Comparison of ENCODE assay signal across 14 mouse cellular contexts in genomic region chr6:124820891-124821290, GRCm38 (mm10). TPM values are rescaled to one million over a fixed set of nuclear protein-coding genes. Genes with fewer than 3 reads are reported as not detected.
"Had no signal": no experiment of that assay in that cellular context is flagged by ENCODE, and none has a peak within 500 bp of the region (broad histone marks: within the 10 kb centered on the region; RNA-seq: fewer than 3 reads in every experiment).

No protein-coding gene starts in this region.

- H3K27me3 ChIP-seq: neural tube, embryonic 15.5 days; stomach, embryonic 15.5 days had no signal

- H3K4me3 ChIP-seq: neural tube, embryonic 15.5 days; stomach, embryonic 15.5 days had no signal

- H3K4me2 ChIP-seq: neural tube, embryonic 15.5 days; stomach, embryonic 15.5 days had no signal

- H3K4me1 ChIP-seq: neural tube, embryonic 15.5 days; stomach, embryonic 15.5 days had no signal

- H3K27ac ChIP-seq: neural tube, embryonic 15.5 days; stomach, embryonic 15.5 days; stomach, postnatal 0 days had no signal

- H3K9me3 ChIP-seq: neural tube, embryonic 15.5 days; stomach, embryonic 15.5 days had no signal

- H3K9ac ChIP-seq: neural tube, embryonic 15.5 days; stomach, embryonic 15.5 days had no signal

- DNase-seq: retina, postnatal 1 day; right cerebral cortex, adult 18-20 months; right cerebral cortex, postnatal 25 days; right cerebral cortex, postnatal 4 days; thymus, adult 18-20 months; thymus, adult 2 months; thymus, postnatal 14 days; thymus, postnatal 25 days; thymus, postnatal 36 days; thymus, postnatal 4 days had no signal

RNA-seq across cellular contexts. Expression of gene Gnb3, which starts 19.2 kb away (rescaled TPM):
- polyA plus RNA-seq: testis, adult 2 months had no signal
